Mouse (Mus musculus) cerebellum, adult 11-12 months (tissue): ENCODE results near the gene Il12rb2.
A peak's percentile ranks its signal among the peaks of the same experiment; 100 is the strongest.

Experiments used
- DNase-seq: peaks from one replicate; pipeline ENCODE4 v3.0.0; 2022

Il12rb2 gene

DNA sequence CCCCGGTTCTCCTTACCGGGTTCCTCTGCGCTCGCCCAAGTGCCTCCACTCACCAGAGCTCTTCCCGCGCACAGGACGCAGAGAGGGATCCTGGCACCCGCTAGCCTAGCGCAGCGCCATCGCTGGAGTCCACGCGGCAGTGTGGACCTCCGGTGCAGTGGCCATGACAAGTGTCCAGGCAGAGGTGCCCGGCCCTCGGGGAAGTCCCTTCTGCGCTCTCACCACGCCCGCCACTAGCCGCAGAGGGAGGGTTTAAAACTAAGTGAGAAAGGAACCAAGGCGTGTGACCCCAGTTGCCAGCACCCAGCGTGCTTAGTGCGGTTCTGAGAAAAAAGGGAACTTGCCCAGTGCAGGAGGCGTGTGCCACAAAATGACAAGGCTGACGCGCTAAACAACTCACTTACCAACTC is at the start of gene Il12rb2:
TSS of gene Il12rb2 (minus strand) at position 207 of the 410 bp plus-strand sequence.
- DNase-seq = no peak

DNA sequence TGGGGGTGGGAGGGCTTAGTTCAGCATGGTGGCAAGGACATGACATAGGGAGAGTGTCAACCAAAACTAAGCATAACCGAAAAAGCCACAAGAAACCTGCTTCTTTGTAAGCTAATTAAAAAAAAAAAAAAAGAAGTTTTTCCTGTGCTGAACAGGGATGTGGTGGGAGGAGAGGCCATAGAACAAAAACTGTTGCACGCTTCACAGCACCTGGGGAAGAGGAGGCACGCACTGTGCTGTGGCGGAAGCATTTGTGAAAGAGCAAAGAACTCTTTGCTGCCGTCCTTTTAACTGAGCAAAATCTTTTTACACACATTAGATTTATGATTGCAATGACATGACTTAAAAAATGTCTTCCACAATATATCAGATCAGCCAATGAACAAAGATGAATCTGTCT is 45.8 kb upstream of the Il12rb2 start:
- no peak for DNase-seq

DNA sequence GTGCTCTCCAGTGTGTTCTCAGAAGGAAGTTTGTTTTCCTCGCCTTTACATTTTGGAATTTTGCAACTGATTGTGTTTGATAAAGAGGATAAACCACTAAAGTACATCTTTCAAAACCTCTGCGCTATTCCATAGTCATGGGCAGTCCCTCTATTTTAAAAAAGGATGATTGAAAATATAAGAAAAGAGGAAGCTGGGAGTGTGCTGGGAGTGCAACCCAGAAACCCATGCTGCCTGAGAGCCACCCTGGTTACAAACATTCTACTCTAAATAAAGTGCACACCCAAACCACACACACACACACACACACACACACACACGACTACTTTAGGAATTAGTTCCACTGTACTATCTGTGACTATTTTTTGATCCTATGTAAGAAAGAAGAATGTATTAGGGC is 40.6 kb upstream of the Il12rb2 start:
- DNase-seq = no peak

DNA sequence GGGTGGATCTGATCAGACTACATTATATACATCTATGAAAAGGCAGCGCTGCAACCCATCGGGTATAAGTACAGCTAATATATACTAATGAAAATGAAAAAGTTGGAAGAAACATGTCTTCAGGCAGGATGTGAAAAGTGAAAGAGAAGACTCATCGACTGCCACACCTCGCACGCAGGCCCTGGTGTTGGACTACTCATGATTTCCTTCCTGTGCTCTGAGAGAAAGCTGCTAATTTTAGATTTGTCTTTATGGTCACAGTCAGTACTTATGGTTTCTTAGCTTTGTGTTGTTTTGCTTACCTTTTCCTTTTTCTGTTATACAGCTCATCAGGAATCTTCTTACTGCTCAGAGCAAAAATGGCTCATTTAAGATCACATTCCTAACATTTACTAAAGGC is 39.3 kb upstream of the Il12rb2 start:
- DNase-seq = no peak

DNA sequence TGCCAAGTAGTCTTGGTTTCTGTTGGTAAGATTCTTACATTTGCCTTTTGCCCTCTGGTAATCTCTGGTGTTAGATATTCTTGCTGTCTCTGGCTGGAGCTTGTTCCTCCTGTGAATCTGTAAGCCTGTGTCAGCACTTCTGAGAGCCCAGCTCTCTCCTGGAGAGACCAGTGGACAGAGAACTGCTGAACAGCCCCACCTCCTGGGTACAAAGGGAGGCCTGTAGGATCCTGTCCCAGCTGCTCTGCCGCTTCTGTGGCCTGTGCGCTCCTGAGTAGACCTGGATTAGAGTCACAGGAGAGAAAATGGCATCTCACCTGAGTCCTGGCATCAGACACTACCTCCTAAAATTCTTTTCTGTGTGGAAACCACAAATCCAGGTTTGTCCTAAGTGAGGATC is 37.4 kb upstream of the Il12rb2 start:
- DNase-seq = no peak

DNA sequence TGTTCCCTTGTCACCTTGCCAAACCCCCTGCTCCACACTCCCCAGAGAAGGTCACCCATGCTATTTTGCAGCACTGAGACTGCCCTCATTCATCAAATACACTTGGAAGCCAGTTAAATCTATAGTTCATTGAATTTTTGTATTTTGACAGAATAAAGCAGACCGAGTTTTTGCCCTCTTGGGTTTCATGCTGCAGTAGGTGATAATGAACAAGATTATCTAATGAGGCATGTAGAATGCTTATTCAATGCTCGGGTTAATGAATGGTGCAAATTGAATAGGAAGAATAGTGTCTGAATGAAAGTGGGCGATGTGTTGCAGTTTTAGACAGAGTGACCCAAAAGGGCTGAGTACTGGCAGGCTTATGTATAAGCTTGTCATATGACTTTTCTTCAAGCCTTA is 29.3 kb upstream of the Il12rb2 start:
- DNase-seq = no peak

DNA sequence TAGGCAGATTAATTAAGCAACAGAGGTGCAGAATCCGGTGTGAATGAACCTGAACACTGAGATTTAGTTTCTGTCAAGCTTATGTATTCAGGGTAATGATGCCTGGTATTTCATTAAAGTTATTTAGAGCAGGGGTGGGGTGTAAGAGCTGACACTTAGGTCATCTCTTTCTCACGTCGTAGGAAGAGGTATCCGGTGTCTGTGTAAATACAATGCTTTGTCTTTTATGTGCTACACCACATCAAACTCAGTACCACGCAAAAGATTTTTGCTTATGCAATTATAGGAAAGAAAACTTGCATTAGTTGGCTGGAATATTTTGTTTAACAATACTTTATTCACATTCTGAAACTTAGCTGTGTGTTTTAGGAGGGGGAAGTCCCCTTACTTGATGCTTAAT is 23.6 kb upstream of the Il12rb2 start:
- no peak for DNase-seq

DNA sequence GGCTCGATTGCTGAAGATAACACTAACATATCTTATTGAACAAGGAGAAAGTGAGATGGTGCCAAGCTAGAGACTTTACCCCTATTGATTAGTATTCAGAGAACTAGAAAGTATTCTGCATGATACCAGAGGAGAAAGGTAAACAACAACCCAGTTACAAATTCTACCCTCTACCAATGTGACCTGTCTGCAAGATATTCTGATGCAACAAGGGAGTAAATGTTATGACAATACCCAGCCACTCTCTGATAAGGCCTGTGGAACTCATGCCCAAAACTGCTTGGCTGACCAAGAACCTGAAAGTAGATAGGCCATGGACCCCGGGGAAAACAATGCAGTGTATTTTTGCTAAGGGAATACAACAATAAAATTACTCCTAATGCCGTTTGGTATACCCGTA is 10.2 kb downstream of the Il12rb2 start:
- no peak for DNase-seq

DNA sequence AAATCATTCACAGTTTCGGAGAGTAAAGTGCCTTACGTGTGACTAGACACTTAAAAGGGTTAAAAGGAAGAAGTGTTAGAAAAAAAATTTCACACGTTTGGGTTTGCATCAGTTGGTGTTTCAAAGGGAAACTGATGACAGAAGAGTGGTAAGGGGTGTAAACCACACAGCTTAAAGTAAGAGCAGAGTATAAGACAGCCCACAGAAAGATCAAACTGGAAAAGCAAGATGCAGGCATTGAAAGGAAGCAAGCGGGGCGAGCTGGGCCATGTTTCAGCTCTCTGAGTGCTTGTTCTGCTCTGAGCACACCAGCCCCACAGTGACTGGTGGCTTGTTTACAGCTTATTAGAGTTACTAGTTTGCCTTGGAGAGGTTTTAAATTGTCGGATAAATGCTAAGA is 27.9 kb downstream of the Il12rb2 start:
- DNase-seq = no peak

DNA sequence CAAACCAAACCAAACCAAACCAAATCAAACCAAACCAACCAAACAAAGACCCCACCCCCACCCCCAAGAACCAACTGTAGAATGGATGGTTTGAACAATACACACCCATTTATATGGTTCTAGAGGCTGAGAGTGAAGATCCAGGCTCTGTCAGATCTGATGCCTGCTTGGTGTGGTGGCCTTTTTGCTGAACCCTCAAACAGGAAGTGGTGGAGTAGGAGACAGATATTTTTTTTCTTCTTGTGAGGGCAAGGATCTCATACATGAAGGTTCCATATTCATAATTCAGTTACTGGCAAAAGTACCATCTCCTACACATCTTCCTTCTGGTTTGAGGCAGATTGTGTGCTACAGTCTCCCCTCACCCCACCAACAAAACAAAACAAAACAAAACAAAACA is 36.5 kb downstream of the Il12rb2 start:
- no peak for DNase-seq

DNA sequence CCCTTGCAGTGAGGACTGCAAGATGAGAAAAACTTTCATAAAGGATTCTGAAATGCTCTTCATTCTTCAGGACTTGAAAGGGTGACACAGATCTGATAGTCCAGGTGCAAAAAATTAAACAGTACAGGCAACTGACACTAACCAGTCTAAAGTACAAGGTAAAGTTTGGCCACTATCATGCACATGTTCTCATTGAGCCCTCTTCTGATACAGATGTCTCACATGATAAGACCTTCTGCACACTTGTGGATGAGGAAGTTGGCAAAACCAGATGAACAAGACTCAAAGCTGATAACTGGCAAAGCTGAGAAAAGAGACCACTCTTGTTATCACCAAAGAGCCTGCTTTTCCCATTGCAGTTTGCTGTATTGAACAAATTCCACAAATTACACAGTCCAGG is 38.0 kb downstream of the Il12rb2 start:
- DNase-seq = no peak

DNA sequence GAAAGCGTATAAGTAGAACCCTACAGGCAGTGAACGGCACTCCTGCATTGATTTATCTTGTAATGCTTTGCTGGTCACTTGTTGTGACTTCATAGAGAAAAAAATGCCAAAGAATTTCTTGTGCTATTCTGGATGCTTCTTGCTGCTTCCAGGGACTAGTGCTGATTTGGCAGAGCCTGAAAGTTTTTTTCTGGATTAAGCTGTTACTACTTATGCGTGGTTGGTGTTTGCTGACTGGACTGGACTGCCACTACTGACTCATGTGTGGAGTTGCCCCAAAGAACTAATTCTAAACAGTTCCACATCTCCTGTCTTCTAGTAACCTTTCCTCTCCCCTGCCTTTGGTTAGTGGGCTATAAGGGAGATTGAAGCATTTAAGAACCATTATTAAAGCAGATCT is 52.2 kb downstream of the Il12rb2 start:
- no peak for DNase-seq

DNA sequence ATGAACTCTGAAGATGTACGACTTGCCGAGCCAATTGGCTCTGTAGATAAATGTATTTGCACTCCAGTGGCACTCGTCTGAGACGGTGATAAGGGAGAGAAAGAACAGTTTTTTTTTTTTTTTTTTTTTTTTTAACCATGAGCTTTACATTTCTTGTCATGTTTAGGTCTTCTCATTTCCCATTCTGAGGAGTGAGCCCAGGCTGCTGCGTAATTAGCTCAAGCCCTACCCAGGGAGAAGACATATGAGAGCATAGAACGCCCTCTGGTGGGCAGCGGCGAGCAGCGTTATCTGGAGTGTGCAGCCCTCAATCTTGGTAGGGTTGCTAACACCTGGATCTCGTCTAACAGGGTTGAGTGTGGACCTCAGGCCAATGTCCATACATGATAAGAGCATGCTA is 57.5 kb downstream of the Il12rb2 start:
- peak; percentile 27 for DNase-seq

DNA sequence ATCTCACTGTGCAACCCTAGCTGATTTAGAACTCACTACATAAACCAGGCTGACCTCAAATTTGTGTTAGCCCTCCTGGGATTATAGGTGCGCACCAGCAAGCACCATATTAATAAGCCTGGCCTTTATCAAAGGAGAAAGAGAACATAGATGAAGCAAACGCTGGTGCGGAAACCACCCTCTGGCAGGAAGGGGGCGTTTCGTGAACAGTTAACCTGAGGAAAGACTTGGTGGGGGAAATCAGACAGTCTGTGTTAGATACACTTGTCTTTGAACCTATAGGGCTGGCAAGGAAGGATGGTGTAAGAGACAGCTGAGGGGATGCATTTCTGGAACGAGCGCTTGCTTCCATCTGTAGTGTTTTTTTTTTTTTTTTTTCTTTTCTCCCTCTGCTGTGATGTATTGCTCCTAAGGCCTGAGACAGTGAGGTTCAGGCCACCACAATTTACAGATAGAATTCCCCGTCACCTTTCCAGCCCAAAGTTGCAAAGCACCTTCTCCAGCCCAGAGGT is 58.1 kb downstream of the Il12rb2 start:
- DNase-seq = no peak

DNA sequence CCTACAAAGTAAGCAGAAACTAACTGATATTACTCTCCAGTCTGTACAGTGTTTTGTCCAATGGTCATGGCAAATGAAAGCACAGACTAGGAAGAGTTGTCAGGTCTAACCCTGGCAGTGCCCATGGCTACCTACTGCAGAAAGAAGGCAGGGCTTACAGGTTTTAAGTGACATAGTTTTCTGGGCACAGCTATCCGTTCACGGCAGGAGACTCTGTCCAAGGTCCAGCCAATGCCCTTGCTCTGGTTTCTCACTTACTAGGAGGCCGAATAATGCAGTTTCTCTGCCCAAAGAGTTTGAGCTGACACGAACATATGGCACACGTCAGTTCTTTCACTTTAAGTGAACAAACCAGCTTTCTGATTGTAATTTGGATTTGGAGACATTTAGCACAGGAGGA is 58.9 kb downstream of the Il12rb2 start:
- DNase-seq = no peak

DNA sequence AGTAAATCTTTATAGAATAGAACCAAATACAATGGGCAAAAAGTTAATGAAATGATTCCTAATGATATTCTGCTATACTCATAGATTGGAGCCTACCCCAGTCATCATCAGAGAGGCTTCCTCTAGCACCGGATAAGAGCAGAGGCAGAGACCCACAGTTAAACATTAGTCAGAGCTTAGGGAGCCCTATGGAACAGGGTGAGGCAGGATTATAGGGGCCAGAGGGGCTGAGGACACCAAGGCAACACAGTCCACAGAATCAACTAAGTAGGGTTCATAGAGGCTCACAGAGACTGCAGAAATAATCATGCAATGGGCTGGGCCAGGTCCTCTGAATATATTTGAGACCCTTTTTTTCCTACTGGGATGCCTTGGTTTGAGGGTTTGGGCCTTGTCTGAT is 61.3 kb downstream of the Il12rb2 start:
- DNase-seq = no peak

DNA sequence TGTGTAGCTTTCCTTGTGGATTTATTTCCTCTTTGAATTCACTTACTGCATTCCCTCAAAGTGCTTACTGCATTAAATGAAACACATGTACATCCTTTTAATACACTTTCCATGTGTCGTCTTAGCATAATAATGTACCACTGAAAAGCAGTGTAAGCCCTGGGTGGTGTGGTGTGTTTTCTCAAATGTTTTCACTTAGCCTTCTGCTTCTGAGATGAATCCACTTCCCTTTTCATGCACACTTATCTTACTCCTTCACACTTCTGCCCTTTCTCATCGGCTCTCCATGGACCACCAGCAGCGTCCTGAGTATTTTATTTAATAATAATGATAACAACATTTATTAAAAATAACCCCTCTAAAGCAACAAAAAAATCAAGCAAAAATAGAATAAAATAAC is 66.2 kb downstream of the Il12rb2 start:
- no peak for DNase-seq

DNA sequence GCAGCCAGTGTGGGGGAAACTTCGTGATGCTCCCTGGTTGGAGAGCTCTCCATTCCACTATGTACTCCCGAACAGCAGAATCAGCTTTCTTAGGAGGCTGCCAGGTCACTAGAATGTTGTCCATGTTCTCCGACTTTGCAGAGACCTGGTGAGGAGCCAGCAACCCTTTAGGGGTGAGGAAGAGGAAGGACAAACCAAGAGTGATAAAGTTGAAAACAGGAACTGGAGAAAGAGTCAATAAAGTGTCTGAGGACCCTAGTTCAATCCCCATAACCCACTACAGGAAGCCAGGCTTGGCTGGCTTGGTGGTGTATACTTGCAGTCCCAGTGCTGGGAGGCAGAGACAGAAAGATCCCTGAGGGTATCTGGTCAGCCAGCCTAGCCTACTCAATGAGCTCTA is 67.0 kb downstream of the Il12rb2 start:
- no peak for DNase-seq

DNA sequence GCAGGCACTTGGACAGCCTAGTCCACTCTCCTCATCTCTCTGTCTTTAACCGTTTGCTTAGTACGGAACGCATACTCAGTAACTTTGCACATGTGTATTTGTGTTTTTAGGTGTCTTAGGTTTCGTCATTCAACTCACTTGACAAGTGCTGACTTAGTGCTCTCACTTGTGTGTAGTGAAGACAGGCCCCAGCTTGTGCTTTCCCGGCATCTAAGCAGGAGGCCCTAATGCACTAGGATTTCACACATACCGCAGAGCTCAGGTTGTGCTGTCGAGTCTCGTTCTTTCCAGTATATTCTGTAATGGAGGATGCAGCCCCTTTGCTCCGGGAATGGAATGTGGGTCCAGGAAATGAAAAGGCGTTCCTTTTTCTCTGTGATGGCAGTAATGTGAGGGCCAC is 72.8 kb downstream of the Il12rb2 start:
- DNase-seq = no peak

DNA sequence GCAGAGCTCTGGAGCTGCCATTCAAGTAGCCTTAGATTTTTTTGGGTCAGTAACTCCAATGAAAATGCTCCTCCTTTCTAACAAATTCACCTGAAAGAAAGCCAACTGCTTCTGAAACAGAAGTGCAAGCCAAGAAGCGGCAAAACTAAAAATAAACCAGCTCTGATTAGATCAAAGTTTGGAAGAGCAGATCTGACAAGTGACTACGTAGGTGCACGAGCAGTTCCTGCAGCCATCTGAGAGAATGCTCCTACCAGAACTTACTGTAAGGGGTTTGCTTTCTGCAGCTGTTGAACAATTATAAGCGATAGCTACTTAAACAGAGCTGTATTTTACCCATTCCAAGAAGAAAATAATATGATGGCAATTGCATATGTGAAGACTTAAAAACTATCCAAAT is 73.5 kb downstream of the Il12rb2 start:
- DNase-seq = no peak

DNA sequence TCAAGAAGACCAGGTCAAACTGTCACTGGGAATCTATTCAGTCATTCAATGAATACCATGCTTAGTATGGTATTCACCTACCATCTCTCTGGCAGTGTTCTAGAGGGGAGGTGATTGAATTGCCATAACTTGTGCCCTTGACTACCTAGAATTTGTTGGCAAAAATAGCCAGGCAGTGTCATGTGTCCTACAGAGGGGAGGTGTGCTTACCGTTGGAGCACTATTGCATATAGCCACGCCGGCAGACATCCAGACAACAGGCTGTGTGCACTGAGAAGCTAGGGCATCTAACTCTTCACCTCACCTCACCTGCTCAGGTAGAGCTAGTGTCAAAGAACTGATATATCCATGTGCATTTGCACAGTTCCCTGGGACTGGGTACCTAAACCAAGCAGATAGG is 74.8 kb downstream of the Il12rb2 start:
- no peak for DNase-seq

DNA sequence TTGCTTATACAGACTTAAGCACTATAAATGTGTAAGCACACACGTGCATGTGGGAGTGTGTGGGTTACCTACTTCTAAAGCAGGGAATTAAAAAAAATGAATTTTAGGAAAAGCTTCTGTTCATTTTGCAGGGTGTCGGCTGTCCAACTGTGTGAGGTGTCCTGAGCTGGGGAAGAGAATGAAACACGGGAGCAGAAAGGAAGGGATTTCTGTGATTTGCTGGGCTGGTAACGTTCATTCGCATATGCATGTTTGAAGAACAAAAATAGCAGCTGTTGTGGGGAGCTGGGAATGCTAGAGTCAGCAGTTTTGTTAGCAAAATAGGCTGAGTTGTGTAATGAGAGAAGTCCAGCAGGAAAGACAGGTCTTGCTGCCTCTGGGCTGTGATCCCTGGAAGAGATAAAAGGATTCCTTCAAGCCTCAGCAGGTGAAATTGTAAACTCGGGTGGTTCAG is 75.3 kb downstream of the Il12rb2 start:
- DNase-seq = no peak

DNA sequence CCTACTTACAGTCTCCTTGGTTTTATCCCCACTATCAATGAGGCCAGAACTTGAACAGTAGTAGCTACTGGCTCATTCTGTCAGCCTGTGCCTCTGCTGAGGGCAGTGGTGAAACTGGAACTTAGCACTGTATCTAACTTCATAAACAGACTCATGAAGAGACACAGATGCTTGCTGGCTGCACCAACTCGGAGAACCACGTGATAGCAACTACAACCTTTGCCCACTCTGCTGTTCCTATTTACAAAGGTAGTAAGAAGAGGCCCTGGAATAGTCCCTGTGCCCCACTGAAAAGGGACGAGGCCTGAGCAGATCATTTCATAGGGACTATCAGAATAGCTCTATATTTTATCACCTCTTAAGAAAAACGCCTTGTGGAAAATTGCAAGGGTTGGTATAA is 75.7 kb downstream of the Il12rb2 start:
- DNase-seq = no peak

DNA sequence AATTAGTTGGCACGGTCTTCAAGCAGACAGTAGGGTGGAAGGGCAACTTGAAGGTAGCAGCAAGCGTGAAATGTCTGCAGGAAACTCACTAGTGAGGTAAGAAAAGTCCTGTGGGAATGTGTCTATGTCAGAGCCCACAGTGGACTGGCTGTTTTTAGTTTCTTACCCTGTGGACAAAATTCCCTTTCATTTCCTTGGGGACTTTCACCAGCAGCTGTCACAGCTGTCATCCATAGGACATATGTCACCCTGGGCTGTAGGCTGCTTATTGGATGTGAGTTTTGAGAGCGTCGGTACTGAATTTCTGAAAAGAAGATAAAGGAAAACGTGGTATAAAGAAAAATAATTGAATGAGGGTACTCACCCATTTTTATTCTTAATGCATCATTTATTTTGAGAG is 77.2 kb downstream of the Il12rb2 start:
- no peak for DNase-seq

DNA sequence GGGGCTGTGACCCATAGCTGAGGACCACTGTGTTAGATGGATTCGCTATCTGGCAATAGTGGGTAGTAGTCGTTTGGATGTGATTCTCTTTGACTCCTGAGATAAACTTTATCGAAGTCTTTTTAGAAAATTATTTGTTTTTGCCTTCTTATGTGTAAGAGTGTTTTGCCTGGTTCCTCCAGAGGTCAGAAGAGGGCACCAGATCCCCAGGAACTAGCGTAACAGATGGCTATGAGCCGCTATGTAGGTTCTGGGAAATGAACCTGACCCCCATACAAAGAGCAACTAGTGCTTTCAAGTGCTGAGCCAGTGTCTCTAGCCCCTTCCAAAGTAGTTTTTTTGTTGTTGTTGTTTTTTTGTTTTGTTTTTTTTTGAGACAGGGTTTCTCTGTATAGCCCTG is 79.9 kb downstream of the Il12rb2 start:
- DNase-seq = no peak

DNA sequence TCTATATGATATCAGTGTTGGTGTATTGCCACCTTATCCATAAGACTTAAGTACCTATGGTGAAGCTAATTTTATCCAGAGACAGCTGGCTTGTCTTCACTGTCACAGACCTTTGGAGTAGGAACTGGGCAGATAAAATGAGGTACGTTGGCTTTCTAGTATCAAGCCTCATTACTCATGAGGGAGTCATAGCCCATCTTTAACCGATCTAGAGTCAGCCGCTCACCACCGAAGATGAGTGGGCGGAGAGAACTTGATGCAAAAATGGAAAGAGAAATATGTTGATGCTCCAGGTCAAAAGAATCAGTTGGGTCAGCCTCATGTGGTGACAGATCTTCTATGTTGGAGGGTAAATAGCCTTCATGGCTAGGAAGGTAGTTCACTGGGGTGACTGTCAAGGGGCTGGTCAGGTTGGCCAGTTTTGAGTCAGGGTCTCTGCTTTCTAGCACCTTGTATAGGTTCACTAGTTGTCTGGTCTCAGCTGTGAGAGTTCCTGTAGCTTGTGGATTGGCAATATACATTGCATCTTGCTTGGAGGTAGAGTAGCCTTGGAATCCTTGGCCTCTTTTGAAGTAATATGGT is 83.9 kb downstream of the Il12rb2 start:
- no peak for DNase-seq
